Mouse (Mus musculus) R1 (cell line): ENCODE data around the gene Tex47.

Experiments used
- DNase-seq: peaks from one replicate; pipeline ENCODE4 v3.0.0-alpha.2; 2018; ENCODE audit warnings: low read depth, low spot score

Tex47 gene

DNA sequence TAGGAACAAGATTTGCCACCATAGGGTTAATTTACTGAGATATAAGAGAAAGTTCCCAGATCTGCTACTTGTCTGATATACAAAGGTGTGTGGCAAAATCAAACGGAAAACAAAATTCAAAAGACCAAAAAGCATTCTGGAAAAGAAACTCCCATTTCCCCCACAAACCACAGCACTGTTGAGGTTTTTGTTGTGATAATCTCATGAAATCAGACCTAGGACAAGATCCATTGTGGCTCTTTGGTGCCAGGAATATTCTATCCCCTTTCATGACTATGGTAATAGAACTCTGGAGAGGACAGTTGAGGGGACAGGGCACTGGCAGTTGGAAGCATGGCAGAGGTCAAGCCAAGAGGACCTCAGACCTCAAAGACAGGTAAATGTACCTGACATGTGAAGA lies at the start of gene Tex47:
Gene Tex47 (plus strand): TSS at position 301 of the 400 bp plus-strand sequence.
- DNase-seq = no peak

DNA sequence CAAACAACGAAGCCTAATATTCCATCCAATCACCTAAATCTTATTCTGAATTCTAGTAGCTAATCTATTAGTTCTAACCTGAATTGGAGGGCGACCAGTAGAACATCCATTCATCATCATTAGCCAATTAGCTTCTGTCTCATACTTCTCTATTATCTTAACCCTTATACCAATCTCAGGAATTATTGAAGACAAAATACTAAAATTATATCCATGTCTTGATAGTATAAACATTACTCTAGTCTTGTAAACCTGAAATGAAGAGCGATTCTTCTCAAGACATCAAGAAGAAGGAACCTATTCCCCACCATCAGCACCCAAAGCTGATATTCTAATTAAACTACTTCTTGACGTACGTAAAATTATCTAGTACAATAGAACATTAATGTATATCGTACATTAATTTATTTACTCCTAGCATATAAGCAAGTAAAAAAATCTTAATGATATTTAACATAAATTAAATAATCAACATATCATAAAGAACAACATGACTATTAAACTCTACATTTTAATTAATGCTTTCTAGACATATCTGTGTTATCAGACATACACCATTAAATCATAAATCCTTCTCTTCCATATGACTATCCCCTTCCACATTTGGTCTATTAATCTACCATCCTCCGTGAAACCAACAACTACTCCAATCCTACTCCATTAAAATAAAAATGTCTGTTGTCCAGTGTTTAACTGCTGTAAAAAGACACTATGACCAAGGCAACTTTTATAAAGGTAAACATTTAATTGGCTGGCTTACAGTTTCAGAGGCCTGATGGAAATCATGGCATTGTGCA lies 27.1 kb upstream of the Tex47 start:
- DNase-seq = peak; percentile 35

DNA sequence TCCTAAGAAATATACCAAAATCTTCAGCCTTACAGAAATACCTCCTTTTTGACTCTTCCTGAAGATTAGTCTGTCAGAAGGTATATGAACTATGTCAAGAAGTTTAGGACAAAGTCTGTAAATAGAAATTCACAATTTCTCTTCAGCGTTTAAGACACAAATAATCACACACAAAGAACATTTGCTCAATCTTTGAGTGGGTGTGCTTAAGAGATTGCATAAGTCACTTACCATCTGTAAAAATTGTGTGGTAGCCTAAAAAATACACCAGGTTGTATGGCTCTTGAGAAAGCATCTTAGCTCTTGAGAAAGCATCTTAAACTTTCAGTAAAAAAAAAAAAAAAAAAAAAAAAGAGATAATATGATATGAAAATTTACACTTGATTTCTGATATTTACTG lies 19.6 kb upstream of the Tex47 start:
- DNase-seq = no peak

DNA sequence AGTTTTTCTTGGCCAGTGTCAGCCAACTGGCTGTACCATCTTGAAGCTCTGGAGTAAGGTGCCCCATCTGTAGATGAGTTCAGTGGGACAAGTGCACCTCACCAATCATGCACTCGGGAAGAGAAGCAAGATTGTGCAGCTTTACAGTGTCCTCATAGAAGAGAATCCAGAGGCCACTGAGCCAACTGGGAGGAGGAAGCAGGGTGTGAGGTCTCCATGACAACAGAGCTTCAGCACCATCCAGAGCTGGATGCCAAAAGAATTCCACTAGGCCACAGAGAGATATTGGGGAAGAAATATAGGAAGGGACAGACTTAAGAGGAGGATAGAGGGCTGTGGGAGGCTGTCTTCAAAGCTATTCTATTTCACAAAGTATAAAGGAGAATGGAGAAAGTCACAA lies 950 bp upstream of the Tex47 start:
- DNase-seq = no peak

DNA sequence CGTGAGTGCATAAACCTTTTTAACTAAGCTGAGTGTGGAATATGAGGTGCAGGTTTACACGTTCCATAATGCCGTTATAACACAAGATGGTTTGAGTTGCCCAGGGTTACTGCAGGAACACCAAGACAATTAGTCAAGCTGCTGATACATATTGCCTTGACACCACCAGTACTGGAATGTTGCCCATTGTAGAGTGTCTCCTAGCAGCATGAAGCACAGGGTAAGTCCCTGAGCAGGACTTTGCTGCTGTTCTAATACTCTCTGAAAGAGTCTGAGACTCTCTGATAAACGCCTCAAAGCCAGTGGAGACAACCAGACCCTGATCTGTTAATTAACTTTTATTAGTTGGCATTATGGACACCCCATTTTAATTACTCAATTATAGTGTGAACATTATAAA lies 21.7 kb downstream of the Tex47 start:
- DNase-seq = no peak

DNA sequence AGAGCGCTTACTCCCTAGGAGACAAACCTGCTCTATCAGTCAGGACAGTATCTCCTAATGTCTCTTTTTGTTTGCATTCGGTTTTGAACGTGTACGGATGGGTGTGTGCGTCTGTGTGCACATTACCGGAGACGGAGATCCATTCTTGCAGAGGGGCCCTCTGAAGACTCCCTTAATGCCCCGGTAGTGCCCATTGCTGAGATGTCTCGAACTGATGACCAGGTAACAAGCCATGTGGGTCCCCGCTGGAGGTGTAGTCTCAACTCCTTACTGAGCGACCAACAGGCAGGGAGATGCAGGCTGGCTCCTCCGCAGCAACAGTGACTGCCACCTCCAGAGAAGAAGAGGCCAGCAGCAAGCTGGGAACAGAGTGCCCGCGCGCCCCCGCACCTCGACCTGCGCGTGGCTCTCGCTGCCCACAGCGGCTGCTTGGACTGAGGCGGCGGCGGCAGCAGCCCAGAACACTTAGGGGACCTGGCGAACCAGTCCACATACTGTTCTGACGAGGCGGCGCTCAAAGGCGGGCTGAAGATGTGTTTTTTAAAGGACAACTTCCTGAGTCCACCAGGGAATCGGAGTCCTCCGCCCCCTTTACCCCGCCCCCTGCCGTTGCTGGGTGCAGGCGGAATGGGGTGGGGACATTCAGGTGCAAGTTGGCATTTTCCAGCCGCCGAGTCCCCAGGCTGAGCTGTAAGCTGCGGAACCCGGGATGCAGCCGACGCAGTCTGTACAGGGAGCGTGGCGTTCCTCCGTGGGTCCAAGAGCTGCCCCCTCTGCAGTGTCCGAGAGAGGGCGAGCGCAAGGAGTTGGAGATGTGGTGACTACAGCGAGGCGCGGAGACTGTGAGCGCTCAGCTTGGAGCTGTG lies 40.5 kb downstream of the Tex47 start, which contains the start of gene Zfp804b:
Gene Zfp804b (minus strand): TSS at position 612 of the 866 bp plus-strand sequence.
- peak; percentile 59 for DNase-seq

DNA sequence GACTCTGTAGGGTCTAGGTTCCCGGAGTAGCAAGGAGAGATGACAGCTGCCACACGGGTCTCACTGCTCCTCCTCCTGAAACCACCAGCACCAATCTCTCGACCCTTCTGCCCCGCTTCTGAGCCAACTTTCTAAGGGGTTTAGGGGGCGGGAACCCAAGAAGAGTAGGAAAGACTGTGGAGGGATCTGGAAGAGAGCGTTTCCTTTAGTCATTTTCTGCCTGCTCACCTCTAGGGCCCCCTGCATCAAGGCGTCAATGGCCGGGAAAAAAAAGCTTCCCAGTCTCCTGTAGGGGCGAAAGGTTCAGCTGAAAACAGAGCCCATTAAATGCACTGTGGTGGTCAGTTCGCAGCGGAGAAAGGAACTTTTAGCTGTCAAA lies 41.1 kb downstream of the Tex47 start:
- peak; percentile 58 for DNase-seq
